Mouse (Mus musculus) skeletal muscle tissue, adult 2 months (tissue): ENCODE results near the gene Zfp281.

Experiments used
- DNase-seq: peaks from one replicate; pipeline ENCODE4 v3.0.0-alpha.2; 2012; ENCODE audit warnings: low read depth, low spot score

The Zfp281 gene

DNA sequence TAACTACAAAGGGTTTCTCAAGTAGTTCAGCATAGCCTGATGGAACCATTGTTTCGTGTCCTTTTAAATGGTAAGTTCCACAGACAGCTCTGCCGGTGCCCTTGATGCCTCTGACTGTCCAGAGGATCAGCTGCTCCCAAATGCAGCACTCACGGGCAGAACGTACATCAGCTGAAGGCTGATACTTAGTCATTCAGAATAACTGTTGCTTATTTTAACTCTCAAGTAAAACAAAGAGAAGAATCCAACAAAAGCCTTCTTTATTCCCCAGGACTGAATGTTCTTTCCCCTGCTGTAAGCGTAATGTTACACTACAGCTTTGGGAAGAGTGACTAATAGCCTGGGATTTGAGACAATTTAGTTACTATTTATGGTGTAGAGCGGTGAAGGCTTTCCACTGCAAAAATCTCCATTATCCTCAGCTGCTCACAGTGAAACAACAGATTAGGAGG, 11.4 kb upstream of the Zfp281 start:
- no peak for DNase-seq

DNA sequence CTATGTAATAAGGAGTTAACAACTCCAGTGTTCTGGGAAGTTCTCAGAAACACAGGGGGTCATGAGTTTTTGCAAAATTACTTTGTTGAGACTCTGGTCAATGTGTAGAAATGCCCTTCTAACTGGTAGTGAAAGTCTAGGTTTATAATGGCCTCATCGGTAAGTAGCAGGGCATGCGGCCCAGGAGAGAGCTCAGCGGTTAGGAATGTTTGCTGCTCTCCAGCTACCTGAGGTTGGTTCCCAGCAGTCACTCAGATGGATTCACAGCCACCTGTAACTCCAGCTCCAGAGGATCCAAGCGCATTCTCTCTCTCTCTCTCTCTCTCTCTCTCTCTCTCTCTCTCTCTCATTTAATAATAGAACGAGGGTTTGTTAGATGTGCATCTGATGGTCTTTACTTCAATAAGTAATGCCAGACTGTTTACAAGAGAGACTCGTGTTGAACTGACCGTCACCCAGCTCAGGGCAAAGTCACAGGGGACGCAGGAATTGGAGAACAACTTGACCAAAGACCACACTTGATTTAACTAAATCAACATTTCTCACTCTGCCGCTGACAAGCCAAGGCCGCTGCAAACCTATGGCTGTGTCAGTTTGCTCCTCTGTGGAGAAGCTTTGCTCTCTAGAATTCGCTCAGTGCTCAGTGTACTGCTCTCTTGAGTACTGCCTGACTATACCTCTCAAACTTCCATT, 9.8 kb upstream of the Zfp281 start:
- DNase-seq: no peak

DNA sequence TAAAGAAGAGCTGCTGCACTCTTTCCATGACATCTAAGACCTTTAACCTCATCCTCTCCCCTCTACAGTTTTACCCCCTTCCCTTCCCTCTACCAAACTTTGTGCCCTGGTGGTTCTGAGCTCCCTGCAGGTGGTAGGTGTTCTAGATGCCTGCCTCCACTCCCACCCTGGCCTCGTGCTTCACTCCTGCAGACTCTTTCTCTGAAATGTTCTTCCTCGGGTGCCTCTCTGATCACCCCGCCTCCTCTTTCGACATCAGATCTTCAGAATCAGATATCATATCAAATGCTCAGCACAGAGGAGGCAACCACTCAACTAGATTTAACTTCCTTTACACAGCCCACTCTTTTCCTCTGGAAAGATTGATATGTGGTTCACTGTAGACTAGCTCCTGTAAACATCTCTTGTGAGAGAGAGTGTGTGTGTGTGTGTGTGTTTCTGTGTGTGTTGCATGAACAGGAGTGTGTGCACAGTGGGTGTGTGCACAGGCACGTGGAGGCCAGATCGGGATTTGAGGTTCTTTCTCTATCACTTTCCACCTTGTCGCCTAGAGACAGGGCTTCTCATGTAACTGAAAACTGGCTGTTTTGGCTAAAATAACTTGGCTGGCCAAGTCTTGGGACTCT, 7.4 kb upstream of the Zfp281 start:
- no peak for DNase-seq

DNA sequence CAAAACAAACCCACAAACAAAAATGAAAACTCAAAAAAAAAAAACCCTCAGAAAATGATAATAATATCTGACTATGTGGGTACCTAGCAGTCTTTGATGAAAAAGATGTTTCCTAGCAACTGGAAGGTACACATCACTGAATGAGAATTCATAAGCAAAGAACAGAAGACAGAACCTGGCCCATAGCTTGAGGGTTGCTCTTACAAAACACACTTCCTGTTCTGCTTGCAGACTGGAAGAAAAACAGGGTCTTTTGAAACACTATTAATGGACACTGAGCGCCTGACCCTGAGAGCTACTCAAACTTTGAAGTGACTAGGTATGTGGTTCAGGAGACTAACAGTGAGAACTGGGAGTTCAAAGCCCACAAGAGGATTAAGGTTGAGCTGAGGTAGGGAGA, 6.1 kb upstream of the Zfp281 start:
- no peak for DNase-seq

DNA sequence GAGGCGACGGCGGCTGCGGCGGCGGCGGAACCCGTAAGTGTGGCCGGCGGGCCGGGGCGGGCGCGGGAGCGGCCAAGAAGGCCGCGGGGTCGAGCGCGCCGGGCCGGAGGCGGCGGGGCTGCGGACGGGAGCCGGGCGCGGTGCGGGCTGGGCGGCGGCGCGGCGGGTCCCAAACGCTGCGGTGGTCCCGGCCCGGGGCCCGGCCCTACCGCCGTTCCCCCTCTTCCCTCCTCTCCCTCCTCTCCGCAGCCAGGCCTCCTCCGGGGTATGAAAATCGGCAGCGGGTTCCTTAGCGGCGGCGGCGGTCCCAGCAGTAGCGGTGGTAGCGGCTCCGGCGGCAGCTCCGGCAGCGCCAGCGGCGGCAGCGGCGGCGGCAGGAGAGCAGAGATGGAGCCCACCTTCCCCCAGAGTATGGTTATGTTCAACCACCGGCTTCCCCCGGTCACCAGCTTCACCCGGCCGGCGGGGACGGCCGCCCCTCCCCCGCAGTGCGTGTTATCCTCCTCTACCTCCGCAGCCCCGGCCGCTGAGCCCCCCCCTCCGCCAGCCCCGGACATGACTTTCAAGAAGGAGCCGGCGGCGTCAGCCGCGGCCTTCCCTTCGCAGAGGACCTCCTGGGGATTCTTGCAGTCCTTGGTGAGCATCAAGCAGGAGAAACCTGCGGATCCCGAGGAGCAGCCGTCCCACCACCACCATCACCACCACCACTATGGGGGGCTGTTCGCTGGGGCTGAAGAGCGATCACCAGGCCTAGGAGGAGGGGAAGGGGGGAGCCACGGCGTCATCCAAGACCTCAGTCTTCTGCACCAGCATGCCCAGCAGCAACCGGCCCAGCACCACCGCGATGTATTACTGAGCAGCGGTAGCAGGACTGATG, 556 bp downstream of the Zfp281 start:
- no peak for DNase-seq

DNA sequence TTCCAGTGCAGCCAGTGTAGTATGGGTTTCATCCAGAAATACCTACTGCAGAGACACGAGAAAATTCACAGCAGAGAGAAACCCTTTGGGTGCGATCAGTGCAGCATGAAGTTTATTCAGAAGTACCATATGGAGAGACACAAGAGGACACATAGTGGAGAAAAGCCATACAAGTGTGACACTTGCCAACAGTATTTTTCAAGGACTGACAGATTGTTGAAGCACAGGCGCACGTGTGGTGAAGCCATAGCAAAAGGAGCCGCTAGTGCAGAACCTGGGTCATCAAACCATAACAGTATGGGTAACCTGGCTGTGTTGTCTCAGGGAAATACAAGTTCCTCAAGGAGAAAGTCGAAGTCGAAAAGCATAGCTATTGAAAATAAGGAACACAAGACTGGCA, 1.4 kb downstream of the Zfp281 start:
- DNase-seq: no peak

DNA sequence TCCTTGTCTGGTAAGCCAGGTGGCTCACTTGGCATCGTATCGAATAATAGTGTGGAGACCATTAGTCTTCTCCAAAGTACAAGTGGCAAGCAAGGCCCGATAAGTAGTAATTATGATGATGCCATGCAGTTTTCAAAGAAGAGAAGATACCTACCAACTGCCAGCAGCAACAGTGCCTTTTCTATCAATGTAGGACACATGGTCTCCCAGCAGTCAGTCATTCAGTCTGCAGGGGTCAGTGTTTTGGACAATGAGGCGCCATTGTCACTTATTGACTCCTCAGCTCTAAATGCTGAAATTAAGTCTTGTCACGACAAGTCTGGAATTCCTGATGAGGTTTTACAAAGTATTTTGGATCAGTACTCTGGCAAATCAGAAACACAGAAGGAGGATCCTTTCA, 2.1 kb downstream of the Zfp281 start:
- DNase-seq: no peak

DNA sequence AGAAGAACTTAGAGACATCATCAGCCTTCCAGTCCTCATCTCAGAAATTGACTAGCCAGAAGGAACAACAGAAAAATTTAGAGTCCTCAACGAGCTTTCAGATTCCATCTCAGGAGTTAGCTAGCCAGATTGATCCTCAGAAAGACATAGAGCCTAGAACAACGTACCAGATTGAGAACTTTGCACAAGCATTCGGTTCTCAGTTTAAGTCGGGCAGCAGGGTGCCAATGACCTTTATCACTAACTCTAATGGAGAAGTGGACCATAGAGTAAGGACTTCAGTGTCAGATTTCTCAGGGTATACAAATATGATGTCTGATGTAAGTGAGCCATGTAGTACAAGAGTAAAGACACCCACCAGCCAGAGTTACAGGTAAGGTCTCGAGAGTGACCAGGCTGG, 2.9 kb downstream of the Zfp281 start:
- no peak for DNase-seq

DNA sequence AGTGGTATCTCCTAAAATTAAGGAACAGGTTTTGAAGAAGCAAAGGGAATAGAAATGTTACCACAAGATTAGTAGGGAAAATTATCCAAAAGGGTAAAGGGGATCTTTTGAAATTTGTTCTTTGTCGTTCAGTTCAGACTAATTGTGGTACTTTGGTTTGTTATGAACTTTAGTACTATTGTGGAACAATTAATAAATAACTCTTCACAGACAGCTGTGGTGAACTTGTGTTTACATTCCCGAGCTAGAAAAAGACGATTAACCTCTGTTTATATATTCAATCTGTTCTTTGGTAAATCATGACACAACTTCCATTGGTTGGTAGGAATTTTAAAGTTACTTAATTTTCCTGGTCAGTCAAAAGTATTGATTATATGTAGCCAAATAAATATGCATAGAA, 8.2 kb downstream of the Zfp281 start:
- DNase-seq: no peak

DNA sequence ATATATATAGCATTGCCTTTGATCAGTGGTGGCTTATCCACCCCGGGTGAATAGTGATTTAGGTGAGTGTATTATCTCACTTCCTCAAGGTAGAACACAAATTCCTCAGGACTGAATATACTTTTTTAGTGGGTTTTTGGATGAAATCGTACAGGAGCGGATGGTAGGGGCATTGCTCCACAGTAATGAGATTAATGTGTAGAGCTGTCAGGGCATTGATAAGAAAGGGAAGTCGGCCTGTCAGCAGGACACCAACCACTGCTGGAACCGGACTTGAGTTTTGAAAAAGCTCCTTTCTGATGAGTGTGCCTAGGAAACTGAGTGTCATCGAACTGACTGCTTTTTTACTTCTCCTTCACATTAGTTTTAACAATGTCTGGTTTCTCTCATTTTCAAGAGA, 10.9 kb downstream of the Zfp281 start:
- no peak for DNase-seq

DNA sequence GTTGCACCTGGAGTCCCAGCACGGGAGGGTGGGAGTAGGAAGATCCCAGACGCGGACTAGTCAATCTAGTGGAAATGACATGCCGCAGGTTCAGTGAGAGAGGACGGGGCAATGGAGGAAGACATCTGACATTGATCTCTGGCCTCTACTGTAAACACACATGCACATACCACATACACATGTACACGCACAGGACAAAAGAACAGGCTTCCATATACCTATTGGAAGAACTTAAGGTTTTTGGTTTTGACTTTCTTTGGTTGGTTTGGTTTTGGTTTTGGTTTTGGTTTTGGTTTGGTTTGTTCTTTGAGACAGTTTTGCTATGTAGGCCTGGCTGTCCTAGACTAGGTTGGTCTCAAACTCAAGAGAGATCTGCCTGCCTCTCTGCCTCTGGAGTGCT, 12.2 kb downstream of the Zfp281 start:
- DNase-seq: no peak

DNA sequence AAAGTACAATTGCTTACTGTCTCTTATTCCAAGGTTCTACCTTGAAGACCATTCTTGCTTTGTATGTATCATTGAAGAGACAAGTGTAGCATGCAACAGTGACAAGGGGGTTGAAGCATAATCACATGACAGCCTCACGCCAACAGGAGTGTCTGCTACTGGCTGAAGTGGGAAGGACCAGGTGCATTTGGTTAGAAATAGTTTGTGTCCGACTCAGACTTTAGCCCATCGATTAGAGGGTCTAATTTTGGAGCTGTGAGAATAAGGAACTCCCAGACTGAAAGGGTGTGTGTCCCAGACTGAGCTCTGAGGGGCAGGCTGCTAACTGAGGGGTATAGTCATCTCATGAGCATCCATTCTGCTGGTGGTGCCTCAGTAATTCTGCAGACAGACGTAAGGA, 13.0 kb downstream of the Zfp281 start:
- no peak for DNase-seq

DNA sequence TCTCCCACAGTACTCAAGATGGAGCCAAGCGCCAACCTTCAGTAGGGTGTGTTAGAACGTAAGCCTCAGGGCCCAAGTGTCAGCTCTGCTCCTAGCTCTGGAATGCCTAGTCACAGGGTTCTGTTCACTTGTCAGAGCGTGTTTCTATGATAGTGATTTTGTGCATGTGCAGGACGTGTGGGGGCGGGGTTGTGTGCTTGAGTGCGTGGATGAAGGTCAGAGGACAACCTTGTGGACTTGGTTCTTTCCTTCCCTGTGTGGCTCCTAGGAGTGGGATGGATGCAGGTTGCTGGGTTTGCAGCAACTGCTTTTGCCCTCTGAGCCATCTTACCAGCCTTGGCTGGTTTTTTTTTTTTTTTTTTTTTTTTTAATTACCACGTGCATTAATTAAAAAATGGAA, 13.5 kb downstream of the Zfp281 start:
- DNase-seq: no peak

DNA sequence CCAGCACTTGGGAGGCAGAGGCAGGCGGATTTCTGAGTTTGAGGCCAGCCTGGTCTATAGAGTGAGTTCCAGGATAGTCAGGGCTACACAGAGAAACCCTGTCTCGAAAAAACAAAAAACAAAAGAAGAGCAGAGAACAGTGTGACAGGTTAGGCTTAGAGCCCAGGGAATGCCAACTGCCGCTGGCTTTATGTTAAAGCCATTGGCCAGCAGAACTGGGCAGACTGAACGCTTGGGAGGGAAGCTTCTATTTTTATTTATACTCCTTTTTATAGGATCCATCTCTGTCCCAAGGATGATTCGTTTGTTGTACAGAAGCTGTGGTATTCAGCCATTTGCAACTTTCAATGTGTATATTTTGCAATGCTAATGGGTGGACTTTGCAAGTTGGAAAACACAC, 14.0 kb downstream of the Zfp281 start:
- no peak for DNase-seq

DNA sequence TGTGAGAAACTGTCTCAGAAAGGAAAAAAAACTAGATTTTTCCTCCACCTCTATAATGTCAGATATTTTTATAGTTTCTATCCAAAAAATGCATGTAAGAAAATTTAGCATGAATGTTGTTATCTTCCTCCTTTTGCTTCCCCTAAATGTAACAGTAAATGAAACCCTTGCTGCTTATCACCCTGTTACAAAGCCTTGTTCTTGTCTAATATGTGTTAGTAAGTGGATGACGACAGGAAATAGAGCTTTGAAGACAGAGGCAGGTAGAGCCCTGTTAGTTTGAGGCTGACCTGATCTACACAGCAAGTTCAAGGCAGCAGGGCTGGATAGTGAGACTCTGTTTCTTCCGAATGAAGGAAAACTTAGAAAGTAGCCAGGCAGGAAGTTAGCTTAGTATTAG, 14.5 kb downstream of the Zfp281 start:
- no peak for DNase-seq

DNA sequence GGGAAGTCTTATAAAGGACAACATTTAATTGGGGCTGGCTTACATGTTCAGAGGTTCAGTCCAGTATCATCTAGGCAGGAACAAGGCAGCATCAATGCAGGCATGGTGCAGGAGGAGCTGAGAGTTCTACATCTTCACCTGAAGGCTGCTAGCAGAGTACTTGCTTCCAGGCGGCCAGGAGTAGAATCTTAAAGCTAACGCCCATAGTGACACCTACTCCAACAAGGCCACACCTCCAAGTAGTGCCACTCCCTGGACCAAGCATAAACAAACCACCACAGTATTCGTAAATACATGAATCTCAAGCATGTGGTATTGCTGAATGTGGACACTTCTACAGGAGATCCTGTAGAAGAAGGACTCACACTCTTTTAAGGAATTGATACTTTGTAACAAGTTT, 18.0 kb downstream of the Zfp281 start:
- DNase-seq: no peak

DNA sequence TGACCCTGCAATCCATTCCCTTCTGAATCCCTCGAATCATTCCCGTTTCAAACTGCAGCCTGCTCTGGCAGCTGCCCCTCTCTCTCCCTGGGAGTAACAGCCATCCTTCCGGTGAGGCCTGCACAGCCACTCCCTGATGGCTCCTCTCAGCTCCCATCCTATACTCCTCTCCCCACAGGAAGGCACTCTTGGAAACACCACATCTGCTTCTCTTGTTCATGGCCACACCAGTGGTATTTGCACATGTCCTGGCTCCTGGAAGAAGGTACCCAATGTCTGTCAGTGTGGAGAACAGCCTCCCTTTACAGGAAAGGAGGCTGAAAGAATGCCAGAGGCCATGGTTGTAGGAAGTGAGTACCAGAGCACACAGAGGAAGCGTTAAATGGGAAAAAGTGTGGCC, 19.8 kb downstream of the Zfp281 start:
- no peak for DNase-seq

DNA sequence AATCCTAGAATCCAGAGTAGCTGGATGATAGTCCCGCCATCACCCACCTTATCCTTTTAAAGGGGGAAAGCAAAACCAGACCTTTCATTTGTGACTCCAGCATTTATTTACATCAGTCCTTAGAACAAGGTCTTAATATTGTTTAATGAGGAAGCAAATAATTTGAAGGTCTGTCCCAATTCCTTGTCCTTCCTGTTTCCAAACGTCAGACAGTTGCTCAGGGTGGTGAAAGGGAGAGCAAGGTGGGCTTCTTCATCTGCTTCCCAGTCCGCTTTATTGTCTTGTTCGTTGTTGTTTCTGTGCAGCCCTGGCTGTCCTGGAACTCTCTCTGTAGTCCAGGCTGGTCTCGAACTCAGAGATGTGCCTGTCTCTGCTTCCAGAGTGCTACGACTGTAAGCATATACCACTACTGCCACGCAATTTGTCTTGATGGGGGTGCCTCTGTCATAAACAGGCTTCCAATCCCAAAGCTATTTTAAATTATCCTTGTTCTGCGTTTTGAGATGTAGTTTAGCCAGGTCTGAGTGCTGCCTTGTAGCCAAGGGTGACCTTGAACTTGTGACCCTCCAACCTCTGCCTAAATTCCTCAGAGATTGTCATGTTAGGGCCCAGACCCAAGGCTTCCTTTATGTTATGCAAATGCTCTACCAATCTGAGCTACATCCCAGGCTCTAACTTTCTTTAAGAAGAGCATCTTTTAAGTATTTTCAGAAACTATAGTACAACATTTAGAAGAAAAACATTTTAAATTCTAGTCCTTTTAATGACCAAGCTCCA, 21.3 kb downstream of the Zfp281 start:
- no peak for DNase-seq

DNA sequence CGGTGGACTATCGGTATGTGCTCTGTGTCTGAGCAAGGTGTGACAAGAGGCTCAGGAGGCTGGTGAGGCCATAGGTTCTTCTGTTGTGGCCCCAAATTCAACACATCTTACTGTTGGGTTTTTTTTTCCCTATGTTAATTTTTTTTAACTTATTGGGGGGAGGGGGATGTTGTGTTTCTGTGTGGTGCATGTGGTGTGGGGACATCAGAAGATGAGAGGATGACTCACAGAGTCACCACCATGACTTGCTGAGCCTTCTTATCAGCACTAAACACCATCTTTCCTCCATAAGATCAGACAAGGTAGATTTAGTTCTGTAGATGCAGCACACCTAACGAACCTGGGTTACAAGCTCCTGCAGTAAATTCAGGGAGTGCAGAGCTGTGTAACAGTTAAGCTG, 27.4 kb downstream of the Zfp281 start:
- no peak for DNase-seq

DNA sequence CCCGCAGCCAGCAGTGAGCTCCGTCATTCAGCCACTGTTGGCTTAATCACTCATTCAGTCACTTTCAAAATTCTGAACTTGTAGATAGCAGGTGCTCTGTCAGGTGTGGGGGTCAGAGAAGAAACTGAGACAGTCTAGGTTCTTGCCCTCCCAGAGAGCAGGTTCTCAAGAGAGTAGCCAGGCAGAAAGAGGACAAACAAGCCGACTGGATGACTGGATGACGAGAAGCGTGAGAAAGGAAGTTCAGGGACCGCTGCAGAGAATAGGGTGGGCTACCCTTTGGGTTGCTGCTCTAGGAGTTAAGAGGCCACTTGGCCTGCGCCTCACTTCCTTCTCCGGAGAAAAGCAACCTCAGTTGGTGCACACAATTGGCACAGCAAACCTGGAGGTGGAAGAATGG, 28.8 kb downstream of the Zfp281 start:
- no peak for DNase-seq

DNA sequence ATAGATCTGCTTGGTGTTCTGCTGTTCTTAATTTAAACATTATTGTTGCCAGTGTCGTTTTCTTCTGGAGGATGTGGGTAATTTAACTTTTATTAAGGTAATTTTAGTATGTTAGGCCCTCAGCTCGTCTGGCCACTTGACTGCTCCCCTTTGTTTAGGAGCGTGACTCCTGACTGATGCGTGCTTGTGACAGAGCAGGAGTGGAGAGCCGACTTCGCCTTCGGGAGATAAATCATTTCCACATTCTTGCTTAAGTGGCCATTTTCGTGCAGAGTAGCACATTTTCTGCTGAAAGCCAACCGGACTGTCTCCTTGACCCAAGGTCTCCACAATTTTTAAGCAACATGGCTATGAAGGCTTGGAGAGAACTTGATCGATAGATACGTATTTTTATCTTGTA, 29.7 kb downstream of the Zfp281 start:
- DNase-seq: no peak

DNA sequence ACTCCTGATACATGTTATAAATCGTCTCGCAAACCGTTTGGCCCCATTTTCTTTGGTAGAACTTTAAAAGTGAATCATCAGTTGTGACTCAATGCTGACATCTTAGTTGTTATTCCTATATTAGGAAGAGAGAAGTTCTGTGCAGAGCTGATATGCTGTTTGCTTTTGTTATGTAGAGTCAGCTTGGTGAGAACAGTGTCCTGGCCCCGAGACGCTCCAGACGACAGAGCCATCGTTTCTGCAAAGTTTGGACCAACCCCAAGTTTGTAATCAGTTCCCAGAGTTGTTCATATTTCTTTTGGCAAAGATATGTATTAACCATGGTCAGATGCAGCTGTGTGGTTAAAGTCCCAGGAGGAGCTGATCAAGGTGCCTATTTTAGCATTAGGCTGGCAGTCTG, 31.9 kb downstream of the Zfp281 start:
- no peak for DNase-seq
